Mouse (Mus musculus) embryonic facial prominence, embryonic 12.5 days (tissue): Measurements from ENCODE around the gene Pdzrn4. TPM values are rescaled to one million over a fixed set of nuclear protein-coding genes. Genes with fewer than 3 reads are reported as not detected.

Experiments used
- ATAC-seq: fragments of 200-750 bp; cut with Nextera tagmentation; 2 replicates; pipeline ENCODE4 v1.8.0; 2017; ENCODE audit not compliant: insufficient number of reproducible peaks, insufficient read depth, low FRiP score, low TSS enrichment
- H3K27ac ChIP-seq: fragments of 300-500 bp; sonication (generic); 2 replicates; pipeline ENCODE4 v1.5.1; 2016; ENCODE audit warnings: mild to moderate bottlenecking
- H3K27me3 ChIP-seq: fragments of 300-500 bp; sonication (generic); 2 replicates; pipeline ENCODE4 v1.6.1; 2016; ENCODE audit warnings: mild to moderate bottlenecking, moderate library complexity
- H3K36me3 ChIP-seq: fragments of 300-500 bp; sonication (generic); 2 replicates; pipeline ENCODE4 v1.6.1; 2016; ENCODE audit warnings: mild to moderate bottlenecking
- H3K4me1 ChIP-seq: fragments of 300-500 bp; sonication (generic); 2 replicates; pipeline ENCODE4 v1.6.1; 2016
- H3K4me2 ChIP-seq: fragments of 300-500 bp; sonication (generic); replicated peaks from 2 replicates; pipeline ENCODE4 v1.6.1; 2016; ENCODE audit warnings: mild to moderate bottlenecking, moderate library complexity
- H3K4me3 ChIP-seq: fragments of 300-500 bp; sonication (generic); 2 replicates; pipeline ENCODE4 v1.5.1; 2016; ENCODE audit warnings: mild to moderate bottlenecking
- H3K9ac ChIP-seq: fragments of 300-500 bp; sonication (generic); 2 replicates; pipeline ENCODE4 v1.6.1; 2016; ENCODE audit warnings: mild to moderate bottlenecking, moderate library complexity
- H3K9me3 ChIP-seq: fragments of 300-500 bp; sonication (generic); 2 replicates; pipeline ENCODE4 v1.6.1; 2016; ENCODE audit warnings: mild to moderate bottlenecking, moderate library complexity
- WGBS: fragments of 180-500 bp; shearing (Covaris S2); methylation state at CpG from one replicate; pipeline ENCODE4 v1.1.7; 2016; 5-methylcytosine and 5-hydroxymethylcytosine counted together
- polyA plus RNA-seq: library from polyadenylated mRNA; unstranded; fragments of >200 nt; fragmentation: Nextera tagmentation; extraction: Ambion mirVana; gene quantifications from 2 replicates; pipeline ENCODE4 v1.2.1, GENCODE M21; 2016

Gene Pdzrn4
- polyA plus RNA-seq, 1 experiment from 2014 or later: 7.6 TPM

GRCm38 (mm10) chr15:92597011-92597780 is 200.5 kb downstream of the Pdzrn4 start:
- Histone ChIP-seq H3K9ac (peak overlapping the region; percentile 21; the same call in 1 of the 2 replicates), H3K4me1 (0 out of 2 replicates have a peak, but pooled peaks cover 7% of the 10 kb centered on the region), H3K9me3 (no peaks in the 10 kb centered on the region), H3K4me2 (peak overlapping the region; percentile 56), H3K4me3 (peak overlapping the region; percentile 35), H3K27me3 (peaks cover 2% of the 10 kb centered on the region; the same call in 1 of the 2 replicates), H3K27ac (no peak overlapping the region), H3K36me3 (no peaks in the 10 kb centered on the region)
- WGBS: 1% methylated on average over 20 of the region's 20 CpGs
- no peak for ATAC-seq

GRCm38 (mm10) chr15:92598380-92599295 is 202.0 kb downstream of the Pdzrn4 start:
- Histone ChIP-seq H3K4me3 (peak overlapping the region; percentile 25), H3K9ac (no peak overlapping the region), H3K4me2 (peak overlapping the region; percentile 52), H3K36me3 (no peaks in the 10 kb centered on the region), H3K27ac (no peak overlapping the region), H3K9me3 (no peaks in the 10 kb centered on the region), H3K27me3 (peaks cover 2% of the 10 kb centered on the region; the same call in 1 of the 2 replicates), H3K4me1 (0 out of 2 replicates have a peak, but pooled peaks cover 7% of the 10 kb centered on the region)
- ATAC-seq: no peak
- WGBS: 1% methylated on average over 18 of the region's 18 CpGs

GRCm38 (mm10) chr15:92599381-92599780 is 202.7 kb downstream of the Pdzrn4 start:
- Histone ChIP-seq H3K27me3 (peaks cover 2% of the 10 kb centered on the region; the same call in 1 of the 2 replicates), H3K4me2 (peak overlapping the region; percentile 52), H3K4me1 (0 out of 2 replicates have a peak, but pooled peaks cover 7% of the 10 kb centered on the region), H3K4me3 (peak overlapping the region; percentile 25; the same call in 1 of the 2 replicates), H3K36me3 (no peaks in the 10 kb centered on the region), H3K9me3 (no peaks in the 10 kb centered on the region), H3K9ac (no peak overlapping the region), H3K27ac (no peak overlapping the region)
- WGBS: 9% methylated on average over 6 of the region's 7 CpGs
- no peak for ATAC-seq

GRCm38 (mm10) chr15:92610866-92611265 is 214.2 kb downstream of the Pdzrn4 start:
- Histone ChIP-seq H3K4me1 (no peaks in the 10 kb centered on the region), H3K9me3 (no peaks in the 10 kb centered on the region), H3K27me3 (no peaks in the 10 kb centered on the region), H3K4me3 (no peak overlapping the region), H3K9ac (no peak overlapping the region), H3K36me3 (no peaks in the 10 kb centered on the region), H3K4me2 (no peak overlapping the region), H3K27ac (no peak overlapping the region)
- 86% methylated on average over 3 of the region's 3 CpGs for WGBS
- ATAC-seq: no peak

- WGBS: 78% methylated on average over 1 of the region's 1 CpGs
Measured at GRCm38 (mm10) chr15:92612386-92612785, 215.7 kb downstream of the Pdzrn4 start.

GRCm38 (mm10) chr15:92613228-92613627 is 216.5 kb downstream of the Pdzrn4 start:
- Histone ChIP-seq H3K27me3 (no peaks in the 10 kb centered on the region), H3K27ac (no peak overlapping the region), H3K4me3 (no peak overlapping the region), H3K4me1 (no peaks in the 10 kb centered on the region), H3K9me3 (no peaks in the 10 kb centered on the region), H3K4me2 (no peak overlapping the region), H3K36me3 (no peaks in the 10 kb centered on the region), H3K9ac (no peak overlapping the region)
- no peak for ATAC-seq
- WGBS: 90% methylated on average over 3 of the region's 3 CpGs

More at GRCm38 (mm10) chr15:92612386-92612785, 215.7 kb downstream of the Pdzrn4 start:
- no peak for ATAC-seq
- no peak overlapping the region for H3K4me2 ChIP-seq
- no peaks in the 10 kb centered on the region for H3K36me3 ChIP-seq
- no peak overlapping the region for H3K27ac ChIP-seq
- no peaks in the 10 kb centered on the region for H3K4me1 ChIP-seq
- H3K9me3 ChIP-seq: no peaks in the 10 kb centered on the region
- no peak overlapping the region for H3K4me3 ChIP-seq
- H3K9ac ChIP-seq: no peak overlapping the region
- no peaks in the 10 kb centered on the region for H3K27me3 ChIP-seq

- ATAC-seq: no peak
- H3K4me1 ChIP-seq: no peaks in the 10 kb centered on the region
- WGBS: 83% methylated on average over 9 of the region's 9 CpGs
Measured at GRCm38 (mm10) chr15:92621731-92622234, 225.1 kb downstream of the Pdzrn4 start.

GRCm38 (mm10) chr15:92622323-92622722 is 225.6 kb downstream of the Pdzrn4 start:
- Histone ChIP-seq H3K4me2 (no peak overlapping the region), H3K9me3 (no peaks in the 10 kb centered on the region), H3K36me3 (no peaks in the 10 kb centered on the region), H3K27ac (no peak overlapping the region), H3K4me3 (no peak overlapping the region), H3K4me1 (no peaks in the 10 kb centered on the region), H3K27me3 (no peaks in the 10 kb centered on the region), H3K9ac (no peak overlapping the region)
- WGBS: 71% methylated on average over 5 of the region's 5 CpGs
- no peak for ATAC-seq

More at GRCm38 (mm10) chr15:92621731-92622234, 225.1 kb downstream of the Pdzrn4 start:
- H3K9ac ChIP-seq: no peak overlapping the region
- no peak overlapping the region for H3K27ac ChIP-seq
- no peaks in the 10 kb centered on the region for H3K9me3 ChIP-seq
- H3K36me3 ChIP-seq: no peaks in the 10 kb centered on the region
- H3K27me3 ChIP-seq: no peaks in the 10 kb centered on the region
- H3K4me3 ChIP-seq: no peak overlapping the region
- H3K4me2 ChIP-seq: no peak overlapping the region

- Histone ChIP-seq H3K4me2 (no peak overlapping the region), H3K36me3 (no peaks in the 10 kb centered on the region), H3K4me3 (no peak overlapping the region), H3K27ac (no peak overlapping the region), H3K4me1 (no peaks in the 10 kb centered on the region), H3K9ac (no peak overlapping the region), H3K9me3 (no peaks in the 10 kb centered on the region), H3K27me3 (no peaks in the 10 kb centered on the region)
- WGBS: 52% methylated on average over 2 of the region's 2 CpGs
- ATAC-seq: no peak
Measured at GRCm38 (mm10) chr15:92629172-92629571, 232.5 kb downstream of the Pdzrn4 start.

- H3K9ac ChIP-seq: no peak overlapping the region
- no peak overlapping the region for H3K4me2 ChIP-seq
- no peak for ATAC-seq
- 89% methylated on average over 14 of the region's 14 CpGs for WGBS
- H3K4me3 ChIP-seq: no peak overlapping the region
- no peaks in the 10 kb centered on the region for H3K9me3 ChIP-seq
- no peaks in the 10 kb centered on the region for H3K4me1 ChIP-seq
- H3K27ac ChIP-seq: no peak overlapping the region
- H3K27me3 ChIP-seq: no peaks in the 10 kb centered on the region
- no peaks in the 10 kb centered on the region for H3K36me3 ChIP-seq
Measured at GRCm38 (mm10) chr15:92634044-92634610, 237.4 kb downstream of the Pdzrn4 start.
